Mouse (Mus musculus) gastrocnemius, adult 18-20 months (tissue): ENCODE measurements around the gene Arhgef5. TPM values are rescaled to one million over a fixed set of nuclear protein-coding genes. Genes with fewer than 3 reads are reported as not detected.
"Not testable (repeated sequence)": the region's sequence is repeated elsewhere in the genome, so short reads cannot be mapped to it uniquely, and the experiment has no call there.

Experiments used
- DNase-seq: peaks from one replicate; pipeline ENCODE4 v3.0.0; 2021; ENCODE audit warnings: low spot score
- long read RNA-seq, 2 experiments: library from polyadenylated mRNA; stranded (forward); transcript quantifications; one replicate each; pipeline ENCODE4 v2.0.0; 2021
- total RNA-seq, 2 experiments: library from RNA; stranded (reverse); gene quantifications; 2 replicates each; pipeline ENCODE4 v1.2.3; 2021

Arhgef5 gene
- total RNA-seq: 1 to 10 TPM; 2.9 to 3.0 TPM
- long read RNA-seq, experiment 1: 0 reads
- long read RNA-seq, experiment 2, full-length matches to known transcripts: 2 of 4 reads
- long read RNA-seq, experiment 2, partial matches to known transcripts: 2 of 4 reads
- long read RNA-seq, experiment 2, other reads (novel, unspliced or antisense): 0 of 4 reads

GRCm38 (mm10) chr6:43265363-43266041, at the start of gene Arhgef5:
Arhgef5 (plus strand) TSS chr6:43265582.
- DNase-seq: no peak

GRCm38 (mm10) chr6:43231255-43231654, 34.1 kb upstream of the Arhgef5 start, which contains the start of gene Olfr47:
Olfr47 (plus strand) TSS chr6:43231529.
- DNase-seq: not testable (repeated sequence)

GRCm38 (mm10) chr6:43242061-43242460, 23.3 kb upstream of the Arhgef5 start:
- no peak for DNase-seq

GRCm38 (mm10) chr6:43247396-43247795, 18.0 kb upstream of the Arhgef5 start:
- no peak for DNase-seq

- no peak for DNase-seq
Measured at GRCm38 (mm10) chr6:43252994-43253393, 12.4 kb upstream of the Arhgef5 start.

- no peak for DNase-seq
Measured at GRCm38 (mm10) chr6:43254193-43254926, 11.0 kb upstream of the Arhgef5 start.

GRCm38 (mm10) chr6:43260756-43261155, 4.6 kb upstream of the Arhgef5 start:
- no peak for DNase-seq

GRCm38 (mm10) chr6:43266356-43266755, 974 bp downstream of the Arhgef5 start:
- no peak for DNase-seq

- DNase-seq: no peak
Measured at GRCm38 (mm10) chr6:43272597-43272996, 7.2 kb downstream of the Arhgef5 start.

- no peak for DNase-seq
Measured at GRCm38 (mm10) chr6:43274123-43274522, 8.7 kb downstream of the Arhgef5 start.

- DNase-seq: no peak
Measured at GRCm38 (mm10) chr6:43278247-43278646, 12.9 kb downstream of the Arhgef5 start.

- DNase-seq: no peak
Measured at GRCm38 (mm10) chr6:43280481-43280880, 15.1 kb downstream of the Arhgef5 start.

GRCm38 (mm10) chr6:43292041-43292440, 26.7 kb downstream of the Arhgef5 start:
- no peak for DNase-seq

GRCm38 (mm10) chr6:43292471-43293076, 27.2 kb downstream of the Arhgef5 start:
- no peak for DNase-seq

GRCm38 (mm10) chr6:43293175-43293574, 27.8 kb downstream of the Arhgef5 start:
- no peak for DNase-seq

- no peak for DNase-seq
Measured at GRCm38 (mm10) chr6:43295908-43296307, 30.5 kb downstream of the Arhgef5 start.

- no peak for DNase-seq
Measured at GRCm38 (mm10) chr6:43296798-43297507, 31.6 kb downstream of the Arhgef5 start.

GRCm38 (mm10) chr6:43297508-43297850, 32.1 kb downstream of the Arhgef5 start:
- no peak for DNase-seq

- no peak for DNase-seq
Measured at GRCm38 (mm10) chr6:43309454-43309853, 44.1 kb downstream of the Arhgef5 start, which contains the start of gene Nobox. Nobox (minus strand) TSS chr6:43309554.

GRCm38 (mm10) chr6:43310071-43310470, 44.7 kb downstream of the Arhgef5 start:
- no peak for DNase-seq

- DNase-seq: no peak
Measured at GRCm38 (mm10) chr6:43312546-43312945, 47.2 kb downstream of the Arhgef5 start.
